Mouse (Mus musculus) heart, postnatal 10 days (tissue): ENCODE measurements around the gene Pafah1b1. TPM values are rescaled to one million over a fixed set of nuclear protein-coding genes. Genes with fewer than 3 reads are reported as not detected.

Source experiments
- DNase-seq, 2 experiments: peaks; one replicate each; pipeline ENCODE4 v3.0.0; 2021
- intact Hi-C: fragments of 180-260 bp; cut with DNase I; formaldehyde crosslinking; loops from one replicate; pipeline ENCODE4 v1.15.1; 2025
- total RNA-seq, 2 experiments: library from RNA; stranded (reverse); gene quantifications; 2 replicates each; pipeline ENCODE4 v1.2.3; 2021

Pafah1b1 gene
- total RNA-seq, result 100 to 1,000 TPM; 236 to 281 TPM

- intact Hi-C loops, result loop anchor here (2.0 kb wide), 1 partner anchor 46 kb away; the partner anchor contains the start of gene Mettl16
Observed at GRCm38 (mm10) chr11:74724235-74724791, at the start of gene Pafah1b1. Pafah1b1 (minus strand) TSS chr11:74724670.

DNA sequence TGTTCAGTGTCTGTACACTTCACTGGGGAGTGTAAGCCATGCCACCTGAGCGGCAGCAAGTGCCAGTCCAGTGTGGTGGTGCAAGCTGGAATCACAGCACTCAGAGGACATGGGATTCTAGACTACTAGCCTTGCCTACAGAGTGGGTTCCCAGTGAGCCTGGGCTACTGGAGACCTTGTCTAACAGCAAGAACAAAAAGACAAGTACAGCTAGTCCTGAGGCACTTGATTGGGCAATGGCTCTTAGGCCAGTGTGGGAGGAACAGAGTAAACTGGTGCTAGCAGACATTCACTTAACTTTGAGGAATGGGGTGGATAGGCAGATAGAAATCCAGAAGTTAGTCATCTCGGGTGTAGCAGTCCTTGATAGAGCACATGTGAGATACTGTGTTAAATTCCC is 47.9 kb upstream of the Pafah1b1 start:
- no peak for DNase-seq
- intact Hi-C loops, result no loop called here

More at GRCm38 (mm10) chr11:74724235-74724791, at the start of gene Pafah1b1:
- peak; percentile 96 to 97 for DNase-seq

DNA sequence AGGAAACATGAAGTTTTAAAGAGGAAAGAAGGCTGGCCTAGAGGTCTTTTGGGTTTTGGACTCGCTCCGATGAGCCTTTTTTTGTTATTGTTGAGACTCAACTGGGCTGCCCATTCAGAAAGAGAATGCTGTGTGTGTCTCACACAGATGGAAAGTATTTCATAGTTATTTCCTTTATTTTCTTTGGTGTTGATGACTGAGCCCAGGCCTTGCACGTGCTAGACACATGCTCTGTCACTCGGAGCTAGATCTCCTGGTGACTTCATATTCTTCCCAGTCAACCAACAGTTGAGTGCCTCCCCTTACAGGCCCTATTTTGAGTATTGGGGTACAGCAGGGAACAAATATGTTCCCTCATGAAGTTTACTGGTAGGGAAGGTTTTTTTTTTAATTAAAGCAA is 47.2 kb upstream of the Pafah1b1 start:
- DNase-seq, result no peak
- intact Hi-C loops, result loop anchor here (2.0 kb wide), 1 partner anchor 47 kb away; the partner anchor contains the start of gene Pafah1b1

DNA sequence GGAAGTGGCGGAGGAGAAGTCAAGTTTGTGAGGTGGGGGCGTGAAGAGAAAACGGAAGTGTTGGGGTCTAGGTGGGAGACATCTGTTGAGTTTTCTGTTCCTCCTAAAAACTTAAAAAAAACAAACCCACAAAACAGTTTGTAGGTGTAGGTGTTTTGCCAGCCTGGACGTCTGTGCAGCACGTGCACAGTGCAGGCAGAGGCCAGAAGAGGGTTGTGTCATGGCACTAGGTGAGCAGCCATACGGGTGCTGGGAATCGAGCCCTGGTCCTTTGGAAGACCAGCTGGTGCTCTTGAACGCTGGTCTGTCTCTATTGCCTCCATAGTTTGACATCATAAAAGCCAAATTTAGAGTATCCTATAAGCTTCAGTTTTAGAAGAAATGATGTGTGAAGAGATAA is 46.8 kb upstream of the Pafah1b1 start:
- intact Hi-C loops, result loop anchor here (2.0 kb wide), 1 partner anchor 46 kb away; the partner anchor contains the start of gene Pafah1b1

DNA sequence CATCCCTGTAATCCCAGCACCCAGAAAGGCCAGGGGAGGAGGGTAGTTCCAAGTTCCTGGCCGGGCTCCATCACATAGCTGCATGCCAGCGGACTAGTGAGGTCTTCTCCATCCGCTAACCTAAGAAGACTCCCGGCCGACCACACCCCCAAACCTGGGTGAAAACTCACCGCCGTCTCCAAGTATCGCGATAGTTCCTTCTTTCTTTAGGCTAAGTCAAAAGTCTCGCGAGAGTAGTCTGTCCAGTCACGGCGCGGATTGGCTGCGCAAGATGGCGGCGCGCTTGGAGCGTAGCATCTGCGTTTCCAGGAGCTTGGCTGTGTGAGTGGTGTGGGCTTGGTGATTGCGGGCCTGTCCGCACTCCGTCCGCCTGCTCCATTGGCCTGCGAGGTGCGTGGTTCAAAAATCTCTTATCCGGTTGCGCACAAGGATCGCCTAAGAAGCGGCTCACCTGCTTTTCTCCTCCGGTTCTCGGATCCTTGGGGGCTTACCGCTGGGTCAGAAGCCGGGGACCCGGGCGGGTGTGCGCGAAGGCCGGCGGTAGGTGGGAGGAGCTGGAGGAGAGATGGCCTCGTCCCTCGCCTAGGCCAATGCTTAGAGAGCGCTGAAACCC is 46.2 kb upstream of the Pafah1b1 start, which contains the start of gene Mettl16:
Gene Mettl16, plus strand, starts transcription at position 236 of the 613 bp plus-strand sequence.
- intact Hi-C loops, result loop anchor here (2.0 kb wide), 1 partner anchor 46 kb away; the partner anchor contains the start of gene Pafah1b1
- peak; percentile 97 for DNase-seq

More for the DNA sequence above, 46.8 kb upstream of the Pafah1b1 start:
- DNase-seq, result no peak

DNA sequence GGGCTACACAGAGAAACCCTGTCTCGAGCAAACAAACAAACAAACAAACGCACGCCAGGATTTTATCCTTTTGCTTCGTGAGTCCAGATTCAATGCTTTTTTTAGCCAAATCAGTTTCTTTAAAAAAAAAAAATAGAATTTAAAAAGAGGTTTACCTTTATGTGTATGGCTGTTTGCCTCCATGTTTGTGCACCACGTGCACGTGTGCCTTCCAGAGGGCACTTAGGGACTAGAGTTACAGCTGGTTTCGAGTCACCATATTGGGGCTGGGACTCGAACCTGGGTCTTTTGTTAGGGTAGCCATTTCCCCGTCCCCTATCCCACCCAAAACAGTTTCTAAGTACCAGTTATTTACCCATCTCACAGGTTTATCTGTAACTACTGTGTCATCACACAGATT is 45.6 kb upstream of the Pafah1b1 start:
- no peak for DNase-seq
- intact Hi-C loops, result loop anchor here (2.0 kb wide), 1 partner anchor 45 kb away; the partner anchor contains the start of gene Pafah1b1

DNA sequence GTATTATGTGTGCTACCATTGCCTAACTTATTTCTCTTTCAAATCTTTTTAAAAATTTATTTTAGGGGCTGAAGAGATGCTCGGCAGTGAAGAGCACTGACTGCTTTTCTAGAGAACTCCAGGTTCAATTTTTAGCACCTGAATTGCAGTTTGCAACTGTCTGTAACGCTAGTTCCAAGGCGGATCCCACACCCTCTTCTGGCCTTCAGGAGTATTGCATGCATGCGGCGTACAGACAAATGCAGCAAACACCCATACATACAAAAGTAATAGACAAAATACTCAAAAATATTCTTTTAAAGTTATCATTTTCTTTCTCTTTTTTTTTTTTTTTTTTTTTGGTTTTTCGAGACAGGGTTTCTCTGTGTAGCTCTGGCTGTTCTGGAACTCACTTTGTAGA is 43.6 kb upstream of the Pafah1b1 start:
- DNase-seq, result peak; percentile 53 to 59
- intact Hi-C loops, result loop anchor here (2.0 kb wide), 1 partner anchor 129 kb away; no protein-coding TSS in a partner anchor

- peak; percentile 61 to 69 for DNase-seq
- intact Hi-C loops, result no loop called here
Observed at GRCm38 (mm10) chr11:74767469-74767868, 43.0 kb upstream of the Pafah1b1 start.

DNA sequence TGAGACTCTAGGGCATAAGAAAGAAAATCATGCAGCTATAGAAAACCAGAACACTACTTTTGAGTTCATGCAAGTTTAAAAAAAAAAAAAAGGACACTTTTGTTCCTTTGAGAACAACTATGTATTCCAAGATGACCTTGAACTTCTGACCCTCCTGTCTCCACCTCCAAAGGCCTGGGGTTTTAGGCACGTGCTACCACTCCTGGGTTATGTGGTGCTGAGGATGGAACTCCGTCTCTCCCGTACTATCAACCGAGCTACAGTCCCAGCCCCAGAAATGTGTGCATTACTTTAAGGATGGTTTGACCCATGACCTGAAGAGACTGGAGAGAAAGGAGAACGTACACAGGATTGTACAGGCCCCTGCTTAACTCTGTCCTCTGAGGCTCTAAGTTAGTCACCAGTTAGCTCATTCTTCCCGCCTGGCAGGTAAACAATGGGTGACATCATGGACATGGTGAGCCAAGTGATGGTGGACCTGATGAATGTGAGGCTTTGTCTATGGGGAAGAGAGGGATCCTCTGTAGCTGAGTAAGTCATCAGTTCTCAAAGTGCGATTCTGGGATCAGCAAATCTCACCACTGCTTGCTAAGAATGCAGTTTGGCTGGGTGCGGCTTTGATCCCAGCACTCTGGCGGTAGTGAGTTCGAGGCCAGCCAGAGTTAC is 39.6 kb upstream of the Pafah1b1 start:
- no peak for DNase-seq
- intact Hi-C loops, result no loop called here

DNA sequence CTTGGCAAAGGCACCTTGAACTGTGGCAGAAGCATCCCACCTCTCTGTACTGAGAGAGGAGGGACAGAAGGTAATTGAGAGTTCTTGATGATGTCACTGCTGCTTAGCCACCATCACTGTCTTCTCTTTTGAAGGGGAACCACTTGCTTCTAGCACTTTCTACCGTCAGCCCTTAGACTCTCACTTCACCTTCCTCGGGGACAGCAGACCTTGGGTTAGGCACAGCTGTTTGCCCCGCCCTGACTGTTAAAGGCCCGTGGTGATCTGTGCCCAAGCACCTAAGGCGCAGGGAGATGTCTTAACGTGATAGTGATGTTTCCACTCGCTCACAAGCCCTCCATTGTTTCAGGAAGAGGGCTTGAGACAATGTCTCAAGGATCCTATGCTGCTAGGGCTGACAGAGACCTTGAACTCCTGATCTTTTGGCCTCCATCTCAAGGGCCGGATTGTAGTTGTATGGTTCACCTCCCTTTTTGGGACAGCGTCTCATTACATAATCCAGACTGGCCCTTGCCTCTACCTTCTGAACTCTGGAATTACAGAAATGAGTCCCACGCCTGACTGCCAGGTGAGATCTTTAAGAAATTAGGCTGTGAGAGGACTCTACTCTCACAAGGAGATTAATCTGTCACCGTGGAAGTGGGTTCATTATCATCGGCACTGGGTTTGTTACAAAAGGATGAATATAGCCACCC is 36.7 kb upstream of the Pafah1b1 start:
- no peak for DNase-seq
- intact Hi-C loops, result no loop called here

- intact Hi-C loops, result no loop called here
- peak; percentile 78 to 80 for DNase-seq
Observed at GRCm38 (mm10) chr11:74756631-74757030, 32.2 kb upstream of the Pafah1b1 start.

DNA sequence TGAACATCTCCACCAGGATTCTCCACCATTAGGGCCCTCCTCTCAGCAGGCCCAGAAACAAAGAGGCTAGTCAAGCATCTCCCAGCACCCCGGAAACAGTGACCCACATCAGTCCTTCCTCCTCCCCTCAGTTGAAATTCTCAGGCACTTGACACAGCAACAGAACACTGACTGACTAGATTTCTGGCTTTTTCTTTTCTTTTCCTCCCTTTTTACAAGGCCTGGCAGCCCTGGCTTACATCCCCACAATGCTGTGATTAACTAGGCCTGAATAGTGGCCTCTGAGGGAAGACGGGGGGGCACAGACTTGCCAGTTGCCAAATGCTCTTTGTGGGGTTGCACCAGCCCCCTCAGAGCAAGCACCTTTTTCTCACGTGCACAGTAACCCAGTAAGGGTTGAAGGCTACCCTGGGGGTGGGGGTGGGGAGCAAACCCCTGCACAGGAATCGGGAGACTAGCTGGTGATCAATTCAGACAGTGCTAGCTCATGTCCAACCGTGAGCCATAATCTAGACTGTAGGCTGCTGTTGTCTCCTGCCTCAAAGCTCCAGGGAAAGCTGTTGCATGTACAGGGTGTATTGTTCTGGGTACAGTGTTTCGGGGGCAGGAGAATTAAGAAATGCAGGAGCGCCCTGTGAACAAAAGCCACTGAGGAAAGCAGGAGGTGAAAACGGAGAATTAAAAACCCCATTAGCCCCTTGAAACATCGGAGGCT is 27.0 kb upstream of the Pafah1b1 start:
- intact Hi-C loops, result no loop called here
- DNase-seq, result no peak

DNA sequence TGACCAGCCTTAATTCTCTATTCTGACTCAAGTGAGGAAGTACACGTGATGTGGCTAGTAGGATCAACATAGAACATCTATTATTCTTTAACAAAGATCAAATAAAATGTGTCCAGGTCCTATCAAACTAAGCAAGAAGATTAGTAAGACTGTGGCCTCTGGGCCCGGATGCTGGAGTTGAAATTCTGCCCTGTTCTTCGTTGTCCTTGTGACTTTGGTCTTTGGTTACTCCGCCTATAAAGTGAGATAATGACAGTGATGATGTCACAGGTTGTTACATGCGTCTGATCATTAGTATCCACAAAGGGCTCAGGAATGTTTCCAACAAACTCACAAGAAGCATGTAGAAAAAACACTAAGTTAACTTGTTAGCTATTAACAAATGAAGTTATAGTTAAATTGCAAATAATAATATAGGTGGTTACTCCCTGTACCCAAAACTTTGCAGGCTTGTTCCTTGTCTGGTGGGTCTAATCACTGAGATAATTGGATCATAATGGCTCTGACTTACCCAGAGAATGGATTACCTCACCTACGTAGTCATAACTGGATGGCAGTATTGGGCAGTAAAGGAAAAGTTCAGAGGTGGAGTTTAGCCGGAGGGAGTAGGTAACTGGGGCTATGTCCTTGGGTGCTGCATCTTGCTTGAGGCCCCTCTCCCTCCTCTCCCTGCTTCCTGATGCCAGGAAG is 26.3 kb upstream of the Pafah1b1 start:
- DNase-seq, result no peak
- intact Hi-C loops, result no loop called here

DNA sequence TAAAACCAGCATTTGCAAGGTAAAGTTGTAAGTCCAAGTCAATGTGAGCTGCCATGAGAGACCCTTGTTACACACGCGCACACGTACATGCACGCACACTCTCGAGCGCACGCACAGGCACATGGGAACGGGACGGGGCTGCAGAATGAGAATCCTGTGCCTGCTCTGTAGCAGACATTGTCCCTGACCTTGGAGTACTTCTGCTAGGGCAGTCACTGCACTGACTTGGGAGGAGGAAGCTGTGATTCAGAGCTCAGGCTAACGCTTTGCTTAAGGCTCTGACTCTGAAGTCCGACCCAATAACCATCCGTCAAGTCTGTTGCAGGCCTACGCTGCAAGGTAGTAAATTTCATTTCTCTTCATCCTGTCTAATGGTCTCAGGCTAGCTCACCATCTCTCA is 24.8 kb upstream of the Pafah1b1 start:
- intact Hi-C loops, result no loop called here
- DNase-seq, result no peak

DNA sequence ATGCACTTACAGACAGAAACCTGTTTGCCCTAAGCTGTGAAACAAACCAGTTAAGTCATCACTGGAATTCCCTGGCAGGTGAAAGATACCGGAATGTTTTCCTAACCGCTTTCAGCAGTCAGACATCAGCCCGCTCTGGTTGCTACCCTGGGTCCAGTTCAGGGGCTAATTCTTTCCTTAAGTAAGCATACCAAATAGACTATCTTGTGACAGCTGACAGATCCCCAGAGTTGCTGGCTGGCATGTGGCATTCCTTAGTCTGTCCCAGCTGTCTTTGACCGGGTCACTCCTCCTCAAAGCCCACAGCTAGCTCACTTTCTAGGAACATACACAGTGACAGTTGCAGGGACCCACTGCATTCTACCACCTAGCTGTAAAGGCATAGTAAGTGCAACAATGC is 23.6 kb upstream of the Pafah1b1 start:
- intact Hi-C loops, result no loop called here
- peak; percentile 63 to 69 for DNase-seq

- DNase-seq, result no peak
- intact Hi-C loops, result no loop called here
Observed at GRCm38 (mm10) chr11:74737861-74738260, 13.4 kb upstream of the Pafah1b1 start.

DNA sequence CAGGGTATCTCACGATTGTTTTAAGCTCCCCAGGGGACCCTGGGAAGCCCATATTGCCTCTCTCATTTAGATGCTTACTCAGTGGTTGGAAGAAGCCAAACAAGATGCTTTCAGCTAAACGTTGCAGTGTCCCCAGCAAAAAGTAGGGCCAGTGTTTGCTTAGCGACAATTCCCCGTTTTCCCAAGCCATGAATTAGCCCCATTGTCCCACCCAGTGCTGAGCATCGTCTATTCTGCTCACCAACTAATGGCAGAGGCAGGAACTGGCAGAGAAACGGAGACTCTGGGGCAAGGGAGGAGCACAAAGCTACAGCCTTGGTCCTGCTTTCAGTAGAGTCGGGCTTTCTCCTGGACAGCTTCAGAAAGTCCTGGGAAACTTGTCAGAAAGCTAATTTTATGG is 10.4 kb upstream of the Pafah1b1 start:
- DNase-seq, result no peak
- intact Hi-C loops, result no loop called here

GRCm38 (mm10) chr11:74725181-74725580 is 711 bp upstream of the Pafah1b1 start:
- intact Hi-C loops, result loop anchor here (2.0 kb wide), 1 partner anchor 46 kb away; the partner anchor contains the start of gene Mettl16
- DNase-seq, result peak; percentile 82 to 83
